Mouse (Mus musculus) kidney, embryonic 15.5 days (tissue): ENCODE measurements at regions not wholly inside any gene's neighbourhood (a gene's known extent, or its start where the extent isn't known, plus 50 kb on each side); places are given as distances from the start of the nearest gene placed in this dataset.

Experiments
- ATAC-seq: fragments of 200-750 bp; cut with Nextera tagmentation; replicated peaks from 2 replicates; pipeline ENCODE4 v1.8.0; 2017; ENCODE audit warnings: moderate TSS enrichment; ENCODE audit not compliant: low FRiP score
- H3K27ac ChIP-seq: fragments of 300-500 bp; sonication (generic); 2 replicates; pipeline ENCODE4 v1.5.1; 2015; ENCODE audit warnings: mild to moderate bottlenecking, inconsistent platforms
- H3K27me3 ChIP-seq: fragments of 300-500 bp; sonication (generic); 2 replicates; pipeline ENCODE4 v1.6.1; 2015; ENCODE audit warnings: inconsistent platforms
- H3K36me3 ChIP-seq: fragments of 300-500 bp; sonication (generic); 2 replicates; pipeline ENCODE4 v1.6.1; 2015; ENCODE audit warnings: inconsistent platforms
- H3K4me1 ChIP-seq: fragments of 300-500 bp; sonication (generic); 2 replicates; pipeline ENCODE4 v1.6.1; 2015; ENCODE audit warnings: inconsistent platforms
- H3K4me2 ChIP-seq: fragments of 300-500 bp; sonication (generic); 2 replicates; pipeline ENCODE4 v1.6.1; 2015; ENCODE audit warnings: moderate library complexity, mild to moderate bottlenecking, inconsistent platforms
- H3K4me3 ChIP-seq: fragments of 300-500 bp; sonication (generic); replicated peaks from 2 replicates; pipeline ENCODE4 v1.5.1; 2015; ENCODE audit warnings: mild to moderate bottlenecking, inconsistent platforms
- H3K9ac ChIP-seq: fragments of 300-500 bp; sonication (generic); 2 replicates; pipeline ENCODE4 v1.6.1; 2015; ENCODE audit warnings: mild to moderate bottlenecking, inconsistent platforms
- H3K9me3 ChIP-seq: fragments of 300-500 bp; sonication (generic); replicated peaks from 2 replicates; pipeline ENCODE4 v1.6.1; 2016; ENCODE audit warnings: inconsistent platforms
- WGBS: fragments of 180-500 bp; shearing (Covaris S2); methylation state at CpG from one replicate; pipeline ENCODE4 v1.1.7; 2015; ENCODE audit warnings: mixed read lengths; 5-methylcytosine and 5-hydroxymethylcytosine counted together

GRCm38 (mm10) chr1:42362438-42362837, 333.1 kb upstream of the Pou3f3 start:
- Histone ChIP-seq H3K4me2 (no peak overlapping the region), H3K4me1 (no peaks in the 10 kb centered on the region), H3K4me3 (no peak overlapping the region), H3K27me3 (no peaks in the 10 kb centered on the region), H3K9ac (no peak overlapping the region), H3K27ac (no peak overlapping the region), H3K36me3 (no peaks in the 10 kb centered on the region), H3K9me3 (no peaks in the 10 kb centered on the region)
- 55% methylated on average over 3 of the region's 3 CpGs for WGBS
- no peak for ATAC-seq

GRCm38 (mm10) chr1:42365648-42366324, 329.8 kb upstream of the Pou3f3 start:
- Histone ChIP-seq H3K27me3 (no peaks in the 10 kb centered on the region), H3K9ac (no peak overlapping the region), H3K27ac (no peak overlapping the region), H3K9me3 (no peaks in the 10 kb centered on the region), H3K4me3 (no peak overlapping the region), H3K4me2 (no peak overlapping the region), H3K36me3 (no peaks in the 10 kb centered on the region), H3K4me1 (no peaks in the 10 kb centered on the region)
- WGBS: 76% methylated on average over 4 of the region's 4 CpGs
- no peak for ATAC-seq

GRCm38 (mm10) chr1:42387919-42388684, 307.5 kb upstream of the Pou3f3 start:
- ATAC-seq: peak; percentile 40; the same call in 1 of the 2 replicates

GRCm38 (mm10) chr1:42388740-42389139, 306.8 kb upstream of the Pou3f3 start:
- 87% methylated on average over 6 of the region's 6 CpGs for WGBS
- no peak overlapping the region for H3K9ac ChIP-seq

More at GRCm38 (mm10) chr1:42387919-42388684, 307.5 kb upstream of the Pou3f3 start:
- Histone ChIP-seq H3K36me3 (no peaks in the 10 kb centered on the region), H3K27ac (no peak overlapping the region), H3K4me1 (peaks cover 13% of the 10 kb centered on the region; the same call in 1 of the 2 replicates), H3K4me2 (peak overlapping the region; percentile 36), H3K9me3 (no peaks in the 10 kb centered on the region), H3K27me3 (no peaks in the 10 kb centered on the region), H3K9ac (no peak overlapping the region), H3K4me3 (no peak overlapping the region)
- WGBS: 30% methylated on average over 18 of the region's 18 CpGs

GRCm38 (mm10) chr1:42395651-42396260, 299.8 kb upstream of the Pou3f3 start:
- Histone ChIP-seq H3K27me3 (no peaks in the 10 kb centered on the region), H3K4me3 (no peak overlapping the region), H3K9ac (no peak overlapping the region), H3K9me3 (no peaks in the 10 kb centered on the region), H3K4me1 (no peaks in the 10 kb centered on the region), H3K27ac (no peak overlapping the region), H3K36me3 (no peaks in the 10 kb centered on the region), H3K4me2 (no peak overlapping the region)
- no peak for ATAC-seq
- 84% methylated on average over 13 of the region's 13 CpGs for WGBS

More at GRCm38 (mm10) chr1:42388740-42389139, 306.8 kb upstream of the Pou3f3 start:
- Histone ChIP-seq H3K4me1 (peaks cover 13% of the 10 kb centered on the region; the same call in 1 of the 2 replicates), H3K36me3 (no peaks in the 10 kb centered on the region), H3K27ac (no peak overlapping the region), H3K27me3 (no peaks in the 10 kb centered on the region), H3K4me2 (no peak overlapping the region), H3K4me3 (no peak overlapping the region), H3K9me3 (no peaks in the 10 kb centered on the region)
- ATAC-seq: no peak

- Histone ChIP-seq H3K4me2 (no peak overlapping the region), H3K27ac (no peak overlapping the region), H3K9me3 (no peaks in the 10 kb centered on the region), H3K36me3 (no peaks in the 10 kb centered on the region), H3K27me3 (no peaks in the 10 kb centered on the region), H3K4me3 (no peak overlapping the region), H3K4me1 (no peaks in the 10 kb centered on the region), H3K9ac (no peak overlapping the region)
- 40% methylated on average over 8 of the region's 8 CpGs for WGBS
- ATAC-seq: no peak
Observed at GRCm38 (mm10) chr1:42398461-42399154, 297.0 kb upstream of the Pou3f3 start.

- ATAC-seq: no peak
- no peak overlapping the region for H3K4me2 ChIP-seq
- peaks cover 5% of the 10 kb centered on the region; the same call in 1 of the 2 replicates for H3K27me3 ChIP-seq
- H3K27ac ChIP-seq: no peak overlapping the region
- no peaks in the 10 kb centered on the region for H3K9me3 ChIP-seq
- no peaks in the 10 kb centered on the region for H3K36me3 ChIP-seq
- WGBS: 70% methylated on average over 21 of the region's 21 CpGs
- no peaks in the 10 kb centered on the region for H3K4me1 ChIP-seq
- no peak overlapping the region for H3K4me3 ChIP-seq
- H3K9ac ChIP-seq: no peak overlapping the region
Observed at GRCm38 (mm10) chr1:42415817-42416538, 279.6 kb upstream of the Pou3f3 start.

- H3K27me3 ChIP-seq: peaks cover 5% of the 10 kb centered on the region; the same call in 1 of the 2 replicates
- no peaks in the 10 kb centered on the region for H3K4me1 ChIP-seq
- no peak overlapping the region for H3K4me2 ChIP-seq
- 68% methylated on average over 8 of the region's 8 CpGs for WGBS
- H3K9ac ChIP-seq: no peak overlapping the region
- no peaks in the 10 kb centered on the region for H3K36me3 ChIP-seq
- no peak for ATAC-seq
- H3K4me3 ChIP-seq: no peak overlapping the region
- no peaks in the 10 kb centered on the region for H3K9me3 ChIP-seq
- no peak overlapping the region for H3K27ac ChIP-seq
Observed at GRCm38 (mm10) chr1:42416539-42417218, 278.9 kb upstream of the Pou3f3 start.

GRCm38 (mm10) chr1:42417815-42418214, 277.8 kb upstream of the Pou3f3 start:
- peaks cover 5% of the 10 kb centered on the region; the same call in 1 of the 2 replicates for H3K27me3 ChIP-seq
- no peak overlapping the region for H3K4me2 ChIP-seq
- no peaks in the 10 kb centered on the region for H3K4me1 ChIP-seq
- H3K9ac ChIP-seq: no peak overlapping the region
- ATAC-seq: no peak
- 41% methylated on average over 4 of the region's 4 CpGs for WGBS
- H3K27ac ChIP-seq: no peak overlapping the region
- H3K9me3 ChIP-seq: no peaks in the 10 kb centered on the region
- no peak overlapping the region for H3K4me3 ChIP-seq
- no peaks in the 10 kb centered on the region for H3K36me3 ChIP-seq

GRCm38 (mm10) chr1:42418233-42418632, 277.3 kb upstream of the Pou3f3 start:
- 47% methylated on average over 1 of the region's 1 CpGs for WGBS
- H3K9ac ChIP-seq: no peak overlapping the region
- H3K4me1 ChIP-seq: no peaks in the 10 kb centered on the region
- H3K36me3 ChIP-seq: no peaks in the 10 kb centered on the region
- H3K27ac ChIP-seq: no peak overlapping the region
- no peak for ATAC-seq
- no peak overlapping the region for H3K4me2 ChIP-seq
- no peaks in the 10 kb centered on the region for H3K9me3 ChIP-seq
- no peak overlapping the region for H3K4me3 ChIP-seq
- peaks cover 5% of the 10 kb centered on the region; the same call in 1 of the 2 replicates for H3K27me3 ChIP-seq
